Mouse (Mus musculus) cerebellum, adult (tissue): ENCODE measurements around the gene Rab3c.

ENCODE experiments used
- ATAC-seq: cut with Nextera tagmentation; 2 replicates; pipeline ENCODE4 v1.9.2; 2017; ENCODE audit warnings: mild to moderate bottlenecking, moderate library complexity, mixed read lengths; ENCODE audit not compliant: insufficient number of reproducible peaks, low FRiP score, low TSS enrichment

Gene Rab3c

DNA sequence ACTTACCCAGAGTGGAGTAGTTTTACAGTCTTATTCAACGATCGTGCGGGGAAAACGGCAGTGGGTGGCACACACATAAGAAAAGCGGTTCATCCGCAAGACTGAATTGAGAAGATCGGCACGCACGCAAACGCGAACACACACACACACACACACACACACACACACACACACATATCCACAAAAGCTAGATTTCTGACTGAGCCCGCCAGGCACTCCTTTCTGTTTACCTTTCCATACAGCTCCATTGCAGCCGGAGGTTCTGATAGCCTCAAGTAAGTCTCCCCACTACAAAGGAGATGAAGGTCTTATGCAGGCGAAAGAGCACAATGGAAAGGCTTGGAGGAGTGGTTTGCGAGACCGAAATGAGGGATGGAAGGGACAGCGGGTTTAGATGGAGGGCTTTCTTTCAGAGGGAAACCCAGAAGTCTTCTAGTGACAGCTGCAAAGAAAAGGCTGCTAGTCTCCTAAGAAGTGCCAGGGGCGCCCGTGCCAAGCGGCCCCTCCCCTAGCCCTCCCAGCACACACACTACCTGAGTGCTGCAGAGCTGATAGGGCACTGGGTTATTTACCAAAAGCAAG lies at the start of gene Rab3c:
Gene Rab3c (minus strand): TSS at position 434 of the 582 bp plus-strand sequence.
- ATAC-seq: peak; percentile 36; the same call in 1 of the 2 replicates

DNA sequence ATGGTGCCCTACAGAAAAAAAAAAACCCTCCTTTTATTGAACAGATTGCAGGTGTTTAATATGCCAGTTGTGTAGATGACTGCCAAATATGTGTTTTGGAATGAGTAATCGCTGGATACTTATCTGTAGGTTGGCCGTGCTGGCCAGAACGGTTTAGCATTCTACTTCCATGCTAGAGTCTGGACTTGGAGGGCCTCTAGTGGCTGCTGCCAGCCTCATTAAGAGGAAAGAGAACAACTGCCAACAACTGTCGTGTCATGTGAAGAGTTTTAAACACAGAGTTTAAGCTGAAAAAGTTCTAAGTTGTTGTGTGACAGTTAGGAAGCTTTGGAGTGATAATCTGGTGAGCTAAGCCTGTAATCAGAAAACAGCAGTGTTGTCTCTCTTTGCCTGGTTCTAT lies 38.0 kb upstream of the Rab3c start:
- ATAC-seq: peak; percentile 58

DNA sequence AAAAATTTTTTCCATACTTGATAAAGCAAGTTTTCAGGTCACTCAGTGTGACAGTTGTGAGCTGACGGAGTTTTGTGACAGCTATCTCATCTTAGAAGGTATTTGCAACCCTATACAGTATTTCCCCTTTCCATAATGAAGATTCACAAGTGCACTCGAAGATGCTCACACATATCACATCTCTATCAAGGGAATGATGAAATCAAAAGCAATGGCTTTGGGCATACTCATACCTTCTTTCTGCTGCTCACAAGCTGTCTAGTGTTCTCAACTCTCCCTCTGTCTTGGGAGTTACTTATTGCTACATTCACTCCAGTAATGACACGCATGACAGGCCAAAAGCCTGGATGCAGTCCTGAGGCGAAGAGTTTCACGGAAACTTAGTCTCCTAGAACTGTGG lies 26.4 kb upstream of the Rab3c start:
- no peak for ATAC-seq

DNA sequence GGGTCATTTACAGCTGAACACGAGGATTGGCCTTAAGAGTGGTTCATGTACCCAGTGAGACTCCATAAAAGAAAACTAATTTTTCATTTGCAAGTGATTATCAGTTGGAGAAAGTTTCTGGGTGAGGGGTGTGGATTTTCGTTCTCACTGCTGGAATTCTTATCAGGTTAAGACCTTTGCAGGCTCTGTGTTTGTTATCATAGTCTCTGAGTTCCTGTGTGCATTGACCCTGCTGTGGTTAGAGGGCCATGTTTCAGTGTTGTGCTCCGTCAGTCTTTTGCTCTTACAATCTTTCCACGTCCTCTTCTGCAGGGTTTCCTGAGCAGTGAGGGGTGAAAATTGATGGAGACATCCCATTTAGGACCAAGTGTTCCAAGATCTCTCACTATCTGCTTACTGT lies 16.3 kb upstream of the Rab3c start:
- ATAC-seq: no peak

DNA sequence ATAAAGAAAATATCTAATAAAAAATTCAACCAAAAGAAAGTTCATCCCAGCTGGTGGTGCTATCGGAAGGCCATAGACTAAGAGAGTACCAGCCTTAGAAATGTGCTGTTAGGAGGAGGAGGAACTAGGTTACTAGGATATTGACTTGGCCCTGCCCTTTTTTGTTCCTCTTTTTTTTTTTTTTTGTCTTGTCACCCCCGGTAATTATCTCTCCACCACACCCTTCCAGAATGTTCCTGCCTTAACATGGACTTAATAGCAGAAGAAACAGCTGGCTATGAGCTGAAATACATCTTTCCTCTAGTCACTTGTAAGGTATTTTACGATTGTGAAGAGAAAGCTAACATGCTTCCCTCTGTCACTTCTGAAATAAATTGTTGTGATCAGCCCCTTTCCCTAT lies 7.7 kb upstream of the Rab3c start:
- no peak for ATAC-seq

DNA sequence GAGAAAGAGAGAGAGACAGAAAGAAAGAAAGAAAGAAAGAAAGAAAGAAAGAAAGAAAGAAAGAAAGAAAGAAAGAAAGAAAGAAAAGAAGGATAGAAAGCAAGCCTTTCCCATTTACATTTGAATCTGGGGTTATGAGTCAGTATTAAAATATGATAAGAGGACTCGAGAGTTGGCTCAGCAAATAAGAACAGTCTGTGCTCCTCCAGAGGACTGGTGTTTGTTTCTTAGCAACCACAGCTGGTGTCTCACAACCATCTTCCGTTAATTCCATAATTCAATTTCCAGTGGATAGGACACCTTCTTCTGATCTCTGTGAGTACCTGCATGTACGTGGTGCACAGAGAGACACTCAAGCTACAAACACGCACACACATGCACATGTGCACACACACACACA lies 3.0 kb upstream of the Rab3c start:
- ATAC-seq: no peak

DNA sequence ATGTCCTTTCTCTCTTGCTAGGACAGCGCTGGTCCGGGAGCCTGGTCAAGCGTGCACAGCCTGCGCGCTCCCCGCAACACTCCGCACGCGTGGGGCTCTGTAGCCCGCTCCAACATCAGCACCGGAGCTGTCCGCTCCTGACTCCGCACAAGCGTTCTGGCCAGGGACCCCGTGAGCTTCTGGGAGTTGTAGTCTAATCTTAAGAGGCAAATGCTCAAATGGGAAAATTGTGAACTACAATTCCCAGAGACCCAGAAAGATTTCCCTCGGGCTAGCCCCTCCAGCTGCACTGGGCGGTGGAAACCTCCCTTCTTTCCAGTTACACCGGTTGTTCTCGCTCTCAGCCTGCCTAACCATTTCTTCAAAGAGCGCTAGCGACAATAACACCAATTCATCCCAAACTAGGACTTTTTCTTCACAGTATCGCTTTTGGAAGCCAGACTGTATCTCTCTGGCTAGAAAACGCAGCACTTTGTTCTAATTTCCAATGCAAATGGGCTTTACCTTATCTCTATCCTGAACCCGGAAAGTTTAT lies 701 bp downstream of the Rab3c start:
- ATAC-seq: peak; percentile 98

DNA sequence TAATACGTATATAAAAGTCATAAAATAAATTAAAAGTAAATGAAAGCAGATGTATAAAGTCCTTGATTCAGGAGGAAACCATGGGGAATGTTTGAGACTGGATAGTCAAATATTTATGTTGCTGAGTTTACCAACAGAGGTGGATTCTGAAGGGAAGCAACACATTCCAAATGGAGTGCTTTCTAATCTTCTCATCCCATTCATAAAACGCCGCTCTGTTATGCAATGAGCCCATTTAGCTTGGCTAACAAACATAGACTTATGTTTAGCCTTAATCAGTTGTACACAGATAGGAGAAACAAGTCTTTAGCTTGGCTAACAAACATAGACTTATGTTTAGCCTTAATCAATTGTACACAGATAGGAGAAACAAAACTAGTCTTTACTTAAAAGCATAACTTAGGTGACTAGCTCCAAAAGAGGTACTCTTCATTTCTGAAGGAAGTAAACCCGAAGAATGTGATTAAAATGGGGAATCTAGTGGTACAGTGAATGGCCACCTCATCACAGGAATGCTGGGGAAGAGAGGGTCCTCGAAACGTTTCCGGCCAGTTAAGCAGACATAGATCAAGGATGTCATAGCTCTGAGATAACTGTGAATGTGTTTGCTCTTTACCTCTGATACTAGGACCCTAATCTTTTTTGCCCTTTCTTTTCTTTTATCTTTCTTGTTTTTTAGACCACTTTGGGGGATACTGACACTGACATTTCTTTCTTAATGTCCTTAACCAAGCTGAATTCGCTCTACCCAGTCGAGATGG lies 1.6 kb downstream of the Rab3c start:
- ATAC-seq: no peak

DNA sequence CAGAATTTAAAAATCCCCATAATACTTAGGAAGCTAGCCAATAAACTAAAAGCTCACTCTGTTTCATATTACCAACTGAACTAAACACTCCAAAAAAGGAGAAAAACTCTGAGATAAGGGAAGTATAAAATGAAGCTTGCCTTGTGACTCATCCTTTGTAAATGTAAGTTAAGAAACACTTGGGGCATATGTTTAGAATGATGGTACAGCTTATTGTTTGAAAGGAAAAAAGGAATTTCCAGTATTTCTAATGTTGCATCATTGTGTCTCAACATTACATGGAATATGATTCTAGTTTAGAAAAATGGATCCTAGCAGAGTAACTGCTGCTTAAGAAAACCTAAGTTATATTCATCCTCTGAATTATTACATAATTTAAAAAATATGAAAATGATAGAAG lies 3.1 kb downstream of the Rab3c start:
- ATAC-seq: no peak

DNA sequence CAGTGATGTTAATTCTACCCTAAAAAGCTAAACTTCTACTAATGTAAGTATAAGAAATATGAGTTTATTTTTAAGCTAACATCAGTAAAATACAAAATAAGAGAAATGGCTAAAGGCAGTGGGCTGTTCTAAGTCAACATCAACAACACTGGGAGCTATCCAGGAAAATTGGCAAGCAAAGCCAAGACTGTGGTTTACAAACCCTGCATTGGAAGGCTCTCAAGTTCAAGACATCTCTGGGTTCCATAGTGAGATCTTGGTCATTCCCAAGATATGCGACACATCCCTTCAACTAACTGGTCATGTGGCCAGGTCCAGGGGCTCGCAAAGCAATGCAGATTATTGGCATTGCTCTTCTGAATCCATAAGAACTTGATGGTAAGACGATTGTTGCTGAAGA lies 5.3 kb downstream of the Rab3c start:
- ATAC-seq: no peak

DNA sequence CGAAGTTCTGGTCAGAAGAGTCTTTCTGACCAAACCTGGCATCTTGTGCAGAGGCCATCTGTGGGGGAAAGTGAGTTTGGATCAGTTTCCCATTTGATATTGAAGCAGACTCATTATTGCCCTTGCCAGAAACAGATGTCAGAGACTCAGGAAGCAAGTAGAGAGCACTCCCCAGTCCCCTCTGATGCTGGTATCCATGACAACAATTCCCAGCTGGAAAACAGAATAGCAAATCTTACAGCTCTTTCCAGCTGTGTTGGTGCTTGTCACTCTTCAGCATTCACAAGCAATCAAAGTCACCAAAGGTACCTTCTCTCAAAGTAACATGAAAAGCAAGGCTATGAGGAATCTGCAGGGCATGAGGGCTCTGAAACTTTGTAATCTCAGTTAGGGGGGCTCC lies 20.1 kb downstream of the Rab3c start:
- ATAC-seq: no peak

DNA sequence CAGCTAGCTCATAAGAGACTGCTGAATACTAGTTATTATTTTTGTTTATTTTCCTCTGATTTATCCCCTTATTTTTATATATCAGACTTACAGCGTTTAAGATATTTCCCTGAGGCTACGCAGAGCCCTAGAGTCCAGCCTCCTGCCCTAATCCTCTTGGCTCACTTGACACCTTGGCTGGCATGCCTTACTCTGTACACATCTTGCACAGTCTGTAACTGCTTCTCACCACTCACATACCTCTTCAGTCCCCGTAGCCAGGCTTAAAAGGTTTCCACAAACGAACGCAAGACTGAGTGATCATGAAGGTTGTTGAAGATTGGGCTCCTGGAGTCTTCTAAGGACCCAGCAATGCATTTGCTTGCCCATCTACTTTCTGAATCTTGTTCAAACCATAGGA lies 29.3 kb downstream of the Rab3c start:
- no peak for ATAC-seq

DNA sequence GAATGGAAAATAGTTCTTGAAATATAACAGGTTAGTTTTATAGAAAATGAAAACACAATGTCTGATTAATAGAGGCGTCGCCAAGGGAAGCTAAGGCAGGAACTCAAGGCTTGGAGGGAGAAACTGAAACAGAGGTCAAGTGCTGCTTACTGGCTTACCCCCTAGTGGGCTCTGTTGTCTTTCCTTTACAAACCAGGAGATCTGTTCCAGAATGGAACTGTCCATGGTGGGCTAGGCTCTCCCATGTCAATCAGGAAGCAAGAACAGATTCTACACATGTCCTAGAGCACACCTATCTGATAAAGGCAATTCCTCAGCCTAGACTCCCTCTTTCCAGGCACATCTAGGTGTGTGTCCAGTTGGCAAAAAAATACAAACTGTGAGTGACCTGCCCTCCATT lies 32.3 kb downstream of the Rab3c start:
- no peak for ATAC-seq

DNA sequence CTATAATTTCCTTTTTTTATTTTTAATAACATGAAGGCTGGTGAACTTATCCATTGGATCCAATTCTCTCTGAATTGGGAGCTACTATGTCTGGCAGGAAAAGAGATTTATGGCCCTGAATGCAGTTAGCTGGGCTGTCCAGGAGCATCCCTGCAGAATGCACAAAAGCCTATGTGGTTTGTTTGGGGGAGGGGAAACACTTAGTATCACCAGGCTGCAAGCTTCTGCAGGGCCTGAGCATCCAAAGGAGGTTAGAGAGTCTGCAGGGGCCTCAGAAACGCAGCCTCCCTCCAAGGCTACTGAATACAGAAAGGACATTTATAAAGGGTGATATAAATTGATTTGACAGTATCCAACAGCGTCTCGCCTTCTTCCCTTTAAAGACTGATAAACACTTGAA lies 41.8 kb downstream of the Rab3c start:
- no peak for ATAC-seq

DNA sequence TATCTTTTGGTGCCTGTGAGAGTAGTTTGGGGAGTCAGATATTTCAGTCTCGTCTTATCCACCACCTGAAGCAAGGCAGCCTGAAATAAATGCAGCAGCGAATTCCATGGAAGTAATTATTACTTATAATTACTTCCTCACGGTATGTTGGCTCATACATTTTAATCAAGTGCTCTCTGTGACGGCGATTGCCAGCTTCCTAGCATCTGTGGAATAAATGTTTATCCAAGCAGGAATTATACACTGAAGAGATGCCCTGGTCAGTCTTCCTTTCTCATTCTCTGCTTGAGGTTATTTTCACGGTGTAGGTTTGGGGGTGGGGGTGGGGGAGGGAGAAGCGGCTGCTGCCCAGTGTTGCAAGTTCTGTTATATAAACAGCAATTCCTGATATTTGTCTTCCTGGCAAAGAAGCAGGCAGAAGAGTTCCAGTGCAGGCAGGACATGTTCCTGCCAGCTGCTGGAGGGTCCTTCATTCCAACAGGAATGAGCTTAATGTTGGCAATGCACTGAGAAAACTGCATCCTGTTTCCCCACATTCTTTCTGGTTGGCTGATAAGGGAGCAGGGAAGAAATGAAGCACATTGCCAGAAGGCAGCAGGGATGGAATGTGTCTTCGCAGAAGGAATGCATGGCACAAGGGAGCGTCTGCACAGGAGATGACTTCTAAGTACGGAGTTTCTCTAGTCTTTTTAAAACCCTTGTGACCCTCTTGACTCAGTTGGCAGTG lies 43.4 kb downstream of the Rab3c start:
- ATAC-seq: peak; percentile 69

DNA sequence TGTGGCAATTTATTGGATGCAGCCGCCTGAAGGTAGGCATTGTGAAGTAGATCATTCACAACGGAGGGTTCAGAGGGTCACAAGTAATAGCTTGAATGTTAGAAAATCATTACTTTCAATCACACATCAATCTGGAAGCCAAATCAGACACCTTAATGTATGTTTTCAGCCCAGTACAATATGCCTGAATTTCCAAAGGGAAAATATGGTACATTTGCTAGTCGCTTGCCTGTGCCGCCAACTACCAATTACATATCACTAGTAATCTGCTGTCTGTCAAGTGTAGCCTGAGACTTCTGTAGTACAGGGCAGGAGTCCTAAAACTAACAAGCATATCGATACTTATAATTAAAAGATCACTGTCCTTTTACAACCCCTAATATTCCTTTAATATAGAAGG lies 47.4 kb downstream of the Rab3c start:
- no peak for ATAC-seq

DNA sequence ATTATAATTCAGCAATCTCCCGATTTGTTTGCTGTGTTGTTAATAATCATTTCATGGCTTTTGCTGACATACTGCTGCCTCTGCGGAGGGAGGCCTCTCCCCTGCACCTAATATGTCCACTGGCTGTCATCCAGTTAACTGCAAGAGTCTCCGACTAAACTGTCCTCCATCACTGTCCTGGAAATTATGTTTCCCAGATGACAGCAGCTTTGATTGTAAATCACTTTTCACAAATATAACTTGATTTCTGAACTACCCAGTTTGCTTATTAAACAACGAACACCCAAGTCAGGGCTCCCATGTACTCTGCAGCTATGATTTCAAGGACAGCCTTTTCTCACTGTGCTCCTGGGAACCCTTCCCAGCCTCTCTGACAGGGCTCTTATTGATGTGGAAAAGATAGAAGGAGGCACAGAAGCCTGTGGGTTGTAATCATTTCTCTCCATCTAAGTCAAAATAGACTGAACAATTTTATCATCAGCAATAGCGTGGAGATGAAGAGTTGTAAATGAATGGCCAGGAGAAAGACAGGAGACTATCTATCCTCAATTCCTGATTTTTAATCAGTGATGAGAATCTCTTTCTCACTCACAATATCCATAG lies 49.6 kb downstream of the Rab3c start:
- peak; percentile 53; the same call in 1 of the 2 replicates for ATAC-seq

DNA sequence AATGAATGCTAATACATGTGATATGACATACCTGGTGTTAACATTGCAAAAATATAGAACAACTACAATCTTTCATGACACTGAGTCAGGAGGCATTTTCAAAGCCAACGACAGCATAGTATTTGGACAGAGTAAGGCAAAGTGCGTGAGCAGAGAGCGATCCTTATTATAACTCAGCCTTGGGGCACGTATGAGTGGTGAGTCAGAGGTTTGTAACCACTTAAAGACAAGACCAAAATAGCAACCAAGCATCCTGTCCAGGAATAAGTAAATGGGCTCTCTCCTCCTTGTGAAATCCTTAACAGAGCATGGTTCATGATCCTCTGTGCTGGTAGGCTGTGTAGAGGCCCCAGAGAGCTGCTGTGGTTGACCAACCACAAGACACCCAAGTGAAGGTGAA lies 50.8 kb downstream of the Rab3c start:
- no peak for ATAC-seq

DNA sequence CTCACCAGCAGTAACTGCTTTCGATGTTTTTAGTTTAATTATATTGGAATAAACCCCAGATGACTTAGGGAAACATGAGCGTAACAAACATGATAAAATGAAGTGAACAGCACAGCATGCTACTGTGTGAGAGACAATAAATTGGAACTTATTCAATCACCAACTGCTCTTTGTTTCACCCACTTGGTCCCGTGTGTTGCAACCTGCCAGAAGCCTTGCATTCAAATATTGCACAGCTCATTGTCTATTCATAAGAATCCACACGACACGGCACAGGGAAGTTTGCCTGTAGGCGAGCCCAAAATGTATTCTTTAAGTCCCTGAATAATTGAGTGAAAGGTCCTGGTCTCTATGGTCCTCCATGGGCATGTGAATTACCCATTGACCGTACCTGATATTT lies 61.6 kb downstream of the Rab3c start:
- no peak for ATAC-seq

DNA sequence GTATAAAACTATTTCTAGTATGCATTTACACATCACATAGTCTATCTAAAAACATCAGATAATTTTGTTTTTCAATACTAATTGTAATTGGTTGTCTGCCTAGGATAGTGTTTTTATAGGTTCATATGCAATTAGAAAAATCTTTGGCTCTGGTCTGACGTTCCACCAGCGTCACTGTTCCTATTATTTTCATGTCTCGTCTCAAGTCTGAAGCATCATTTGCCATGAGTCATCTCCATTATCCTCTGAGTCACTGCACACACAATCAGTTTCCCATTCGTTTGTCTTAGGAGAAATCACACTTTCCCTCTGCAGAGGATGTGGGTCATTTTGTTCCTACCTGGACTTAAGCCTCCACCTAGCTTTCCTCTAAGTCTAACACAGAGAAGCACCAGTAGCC lies 62.3 kb downstream of the Rab3c start:
- no peak for ATAC-seq

DNA sequence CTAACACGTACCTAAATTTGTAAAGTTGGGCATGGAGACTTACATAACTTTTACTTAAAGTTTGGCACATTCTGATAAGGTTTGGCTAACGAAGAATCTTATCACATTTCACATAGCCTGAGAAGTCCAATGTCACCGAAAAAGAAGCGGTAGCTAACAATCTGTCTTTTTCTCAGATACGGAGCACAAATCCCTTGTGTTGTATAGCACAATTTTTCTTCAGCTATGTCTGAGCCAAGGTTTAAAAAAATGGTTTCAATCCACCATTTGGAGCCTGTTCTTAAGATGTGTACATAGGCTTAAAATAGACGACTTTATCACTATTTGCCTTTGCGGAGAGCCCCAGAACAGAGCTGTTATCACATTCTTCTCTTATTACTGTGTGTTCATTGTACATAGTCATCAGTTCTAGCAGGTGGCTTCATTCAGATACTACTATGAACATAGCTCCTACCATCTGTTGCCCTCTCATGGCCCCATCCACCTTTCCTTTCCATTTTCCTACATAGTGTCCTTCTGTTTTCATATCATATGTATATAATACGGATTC lies 69.2 kb downstream of the Rab3c start:
- no peak for ATAC-seq
